Mouse (Mus musculus) splenic B cell, adult 2 months (primary cell): ENCODE data around the gene AI467606.
"Not testable (repeated sequence)": the region's sequence is repeated elsewhere in the genome, so short reads cannot be mapped to it uniquely, and the experiment has no call there.

Source experiments
- DNase-seq: peaks from one replicate; pipeline ENCODE4 v3.0.0-alpha.2; 2011; ENCODE audit warnings: low read depth, low spot score
- H3K27me3 ChIP-seq: 2 replicates; pipeline ENCODE4 v1.6.1; 2012; ENCODE audit warnings: mild to moderate bottlenecking, low read length, moderate library complexity, mixed read lengths; ENCODE audit not compliant: control insufficient read depth, poor library complexity, insufficient read depth, severe bottlenecking
- H3K36me3 ChIP-seq: 2 replicates; pipeline ENCODE4 v1.6.1; 2012; ENCODE audit warnings: mild to moderate bottlenecking, low read length, moderate library complexity, mixed read lengths; ENCODE audit not compliant: control insufficient read depth, poor library complexity, insufficient read depth, severe bottlenecking

AI467606 gene

DNA sequence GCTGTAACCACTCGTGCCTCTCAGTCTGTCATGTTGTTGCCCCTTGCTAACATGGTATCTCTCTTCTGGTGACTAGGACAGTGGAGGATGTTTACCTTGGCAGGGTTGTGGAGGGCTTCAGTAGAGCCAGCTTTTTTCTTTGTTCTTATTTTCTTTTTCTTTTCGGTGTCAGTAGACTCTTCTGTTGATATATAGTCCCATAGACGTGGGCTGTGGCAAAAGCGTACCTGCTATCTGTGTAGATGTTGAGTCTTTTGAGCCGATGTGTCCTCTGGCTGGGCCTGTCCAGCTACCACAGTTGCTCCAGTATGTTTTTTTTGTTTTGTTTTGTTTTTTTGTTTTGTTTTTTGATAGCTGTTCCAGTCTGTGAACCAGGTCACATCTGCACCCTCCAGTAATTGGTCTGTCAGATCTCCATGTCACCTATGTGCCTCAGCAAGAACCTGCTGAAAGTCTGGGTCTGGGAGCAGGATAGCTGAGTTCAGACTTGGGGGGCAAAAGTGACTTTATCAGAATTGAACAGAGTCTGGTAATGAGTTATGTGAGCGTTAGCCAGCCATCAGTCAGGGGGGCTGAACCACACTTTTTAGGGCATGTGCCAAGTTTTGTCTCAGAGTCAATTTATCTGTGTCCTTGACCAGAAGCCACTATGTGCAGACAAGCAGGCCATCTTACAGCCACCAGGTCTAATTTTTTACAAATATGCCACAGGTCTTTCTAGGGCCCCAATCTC is 3.7 kb upstream of the AI467606 start, which contains the start of gene Zg16:
TSS of gene Zg16 (minus strand) at position 51 of the 733 bp plus-strand sequence.
- DNase-seq, H3K36me3 ChIP-seq, H3K27me3 ChIP-seq: not testable (repeated sequence)

GRCm38 (mm10) chr7:127088083-127088482 is 3.1 kb upstream of the AI467606 start:
- H3K27me3 ChIP-seq = no peaks in the 10 kb centered on the region
- H3K36me3 ChIP-seq = no peaks in the 10 kb centered on the region
- DNase-seq = no peak

DNA sequence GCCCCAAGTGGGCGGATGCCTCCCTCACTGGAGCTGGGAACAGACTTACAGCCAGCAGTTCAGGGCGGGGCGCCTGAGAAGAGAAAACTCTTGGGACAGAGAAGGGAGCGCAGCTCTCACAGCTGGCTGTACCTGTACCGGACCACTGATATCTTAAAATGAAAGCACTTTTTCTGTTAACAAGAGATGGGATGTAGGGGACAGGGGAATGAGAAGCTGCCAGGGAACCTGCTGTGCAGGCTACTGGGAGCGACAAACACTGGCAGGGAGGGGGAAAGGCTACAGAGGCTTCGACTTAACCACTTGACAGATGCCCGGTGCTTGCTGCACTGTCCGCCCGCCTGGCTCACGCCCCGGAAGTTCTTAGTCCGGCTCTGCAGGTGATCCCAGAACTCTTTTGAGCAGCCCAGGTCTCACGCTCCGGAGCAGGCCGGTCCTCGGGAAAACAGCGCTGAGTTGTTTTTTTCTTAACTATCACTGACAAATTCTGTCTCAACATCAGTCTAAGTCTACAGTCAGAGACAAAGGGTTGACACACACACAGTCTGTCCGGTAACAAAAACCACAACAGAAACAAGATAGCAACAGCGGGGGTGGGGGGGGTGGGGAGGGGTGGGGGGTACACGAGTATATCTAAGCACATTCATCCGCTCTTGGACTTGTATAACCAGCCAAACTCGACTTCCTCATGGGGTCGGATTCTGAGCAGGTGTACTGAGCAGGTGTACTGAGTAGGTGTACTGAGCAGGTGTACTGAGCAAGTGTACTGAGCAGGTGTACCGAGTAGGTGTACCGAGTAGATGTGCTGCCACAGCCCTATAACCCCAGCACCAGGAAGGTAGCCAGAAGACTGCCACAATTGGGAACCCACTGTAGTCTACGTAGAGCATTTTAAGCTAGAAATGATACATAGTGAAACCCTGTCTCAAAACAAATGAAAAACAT is 2.0 kb upstream of the AI467606 start:
- H3K36me3 ChIP-seq = peaks cover 1% of the 10 kb centered on the region; the same call in 1 of the 2 replicates
- H3K27me3 ChIP-seq = no peaks in the 10 kb centered on the region
- peak; percentile 65 for DNase-seq

- peak; percentile 44 for DNase-seq
- H3K36me3 ChIP-seq = peaks cover 1% of the 10 kb centered on the region; the same call in 1 of the 2 replicates
- H3K27me3 ChIP-seq = no peaks in the 10 kb centered on the region
Observed at GRCm38 (mm10) chr7:127090154-127091113, 725 bp upstream of the AI467606 start.

DNA sequence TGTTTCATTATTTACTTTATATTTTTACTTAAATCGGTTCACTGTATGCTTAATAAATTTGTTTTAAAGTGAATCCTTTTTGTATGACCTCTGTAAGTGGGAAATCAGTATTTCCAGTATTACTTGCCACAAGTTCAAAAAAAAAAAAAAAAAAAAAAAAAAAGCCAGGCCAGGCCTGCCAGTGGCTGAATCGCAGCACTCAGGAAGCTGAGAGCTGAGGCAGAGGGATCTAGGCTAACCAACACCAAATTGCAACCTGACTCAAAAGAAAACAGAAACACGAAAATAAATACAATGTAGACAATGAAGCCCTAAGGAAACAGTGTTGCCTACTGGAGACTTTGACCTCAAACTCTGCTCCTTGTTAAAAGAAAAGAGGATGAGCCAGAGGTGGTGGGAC is 2.8 kb downstream of the AI467606 start:
- H3K27me3 ChIP-seq = no peaks in the 10 kb centered on the region
- no peak for DNase-seq
- H3K36me3 ChIP-seq = peaks cover 5% of the 10 kb centered on the region

DNA sequence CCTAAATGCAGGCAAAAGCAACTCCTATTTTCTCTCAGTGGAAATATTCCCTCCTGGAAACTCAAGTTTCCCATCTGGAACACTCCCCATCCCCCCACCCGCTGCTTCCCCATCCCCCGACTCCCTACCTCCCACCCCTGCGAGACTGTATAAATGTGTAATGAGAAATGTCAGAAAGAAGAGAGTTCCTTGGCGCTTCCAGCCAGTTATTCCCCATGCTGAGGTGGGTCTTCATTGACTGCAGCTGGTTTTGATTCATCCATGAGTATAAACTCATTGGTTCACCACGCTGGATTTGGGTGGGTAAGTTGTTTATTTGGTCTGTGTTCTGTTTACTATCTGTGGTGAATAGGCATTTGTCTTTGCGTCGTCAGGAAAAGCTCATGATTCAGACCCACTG is 5.3 kb downstream of the AI467606 start:
- H3K27me3 ChIP-seq = no peaks in the 10 kb centered on the region
- DNase-seq = no peak
- H3K36me3 ChIP-seq = peaks cover 5% of the 10 kb centered on the region

DNA sequence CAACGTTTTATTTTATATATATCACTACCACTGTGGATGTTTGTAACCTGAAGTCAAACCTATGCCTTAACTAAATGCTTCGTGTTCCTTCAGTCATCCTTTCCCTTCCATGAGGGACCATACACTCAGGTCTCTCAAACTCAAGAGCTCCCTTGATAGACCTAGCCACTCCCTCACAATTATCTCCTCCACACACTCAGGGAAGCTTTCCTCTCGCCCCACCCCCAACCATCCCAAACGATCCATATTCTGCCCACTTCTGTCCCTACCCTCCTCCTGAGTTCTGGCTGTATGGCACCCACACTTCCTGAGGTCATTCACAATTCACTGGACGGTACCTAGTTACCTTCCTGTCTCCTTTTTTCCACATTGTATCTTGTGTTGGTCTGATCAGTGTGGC is 7.4 kb downstream of the AI467606 start:
- DNase-seq = no peak
- no peaks in the 10 kb centered on the region for H3K27me3 ChIP-seq
- H3K36me3 ChIP-seq = peaks cover 5% of the 10 kb centered on the region

DNA sequence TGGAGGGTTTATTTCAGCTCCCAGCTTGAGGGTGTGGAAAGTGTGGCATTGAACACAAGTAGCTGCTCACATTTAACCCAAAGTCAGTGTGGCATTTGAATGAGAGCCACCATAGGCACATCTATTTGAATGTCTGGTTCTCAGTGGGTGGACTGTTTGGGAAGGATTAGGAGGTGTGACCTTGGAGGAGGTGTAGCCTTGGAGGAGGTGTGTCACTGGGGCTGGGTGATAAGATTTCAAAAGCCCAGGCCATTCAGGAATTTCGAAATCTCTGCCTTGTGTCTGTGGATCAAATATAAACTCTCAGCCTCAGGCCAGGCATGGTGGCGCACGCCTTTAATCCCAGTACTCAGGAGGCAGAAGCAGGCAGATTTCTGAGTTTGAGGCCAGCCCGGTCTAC is 7.8 kb downstream of the AI467606 start:
- DNase-seq = no peak
- H3K27me3 ChIP-seq = no peaks in the 10 kb centered on the region

DNA sequence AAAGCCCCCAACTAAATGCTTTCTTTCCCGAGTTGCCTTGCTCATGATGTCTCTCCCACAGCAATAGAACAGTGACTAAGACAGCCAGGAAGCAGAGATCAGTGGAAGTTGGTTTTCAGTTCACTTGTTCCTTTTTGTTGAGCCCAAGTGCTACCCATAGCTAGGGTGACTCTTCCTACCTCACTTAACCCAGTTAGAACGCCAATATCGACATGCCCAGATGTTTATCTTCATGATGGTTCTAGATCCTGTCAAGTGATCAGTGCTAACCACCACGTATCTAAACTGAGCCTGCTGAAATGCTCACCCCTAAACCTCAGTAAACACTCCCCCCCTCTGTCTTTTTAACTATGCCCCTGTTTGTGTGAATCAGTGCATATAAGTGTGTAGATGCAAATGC is 8.4 kb downstream of the AI467606 start:
- H3K36me3 ChIP-seq = peaks cover 4% of the 10 kb centered on the region
- DNase-seq = no peak
- no peaks in the 10 kb centered on the region for H3K27me3 ChIP-seq

More for the DNA sequence above, 7.8 kb downstream of the AI467606 start:
- peaks cover 5% of the 10 kb centered on the region for H3K36me3 ChIP-seq

DNA sequence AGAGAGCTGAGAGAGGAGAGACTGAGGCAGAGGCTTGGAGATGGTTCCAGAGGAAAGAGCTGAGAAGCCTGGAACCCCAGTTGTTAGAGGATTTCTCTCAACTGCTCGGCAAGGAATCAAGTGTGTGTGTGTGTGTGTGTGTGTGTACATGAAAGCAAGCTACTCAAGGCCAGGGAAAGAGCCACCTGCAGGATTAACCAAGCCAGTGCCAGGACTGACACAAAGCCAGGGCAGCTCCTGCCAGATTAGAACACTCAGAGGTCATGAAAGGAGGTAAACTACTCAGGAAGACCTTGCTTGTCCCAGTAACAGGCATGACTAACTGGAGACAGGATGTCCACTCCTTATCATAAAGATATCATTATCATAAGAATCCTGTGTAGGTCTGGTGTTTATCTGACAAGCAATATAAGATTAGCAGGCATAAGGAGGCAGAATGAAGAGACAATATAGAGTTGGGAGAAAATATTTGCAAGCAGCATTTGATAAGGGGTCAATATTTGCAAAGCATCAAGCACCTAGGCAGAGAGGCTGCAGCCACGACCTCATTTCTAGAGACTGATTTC is 10.4 kb downstream of the AI467606 start:
- no peak for DNase-seq

DNA sequence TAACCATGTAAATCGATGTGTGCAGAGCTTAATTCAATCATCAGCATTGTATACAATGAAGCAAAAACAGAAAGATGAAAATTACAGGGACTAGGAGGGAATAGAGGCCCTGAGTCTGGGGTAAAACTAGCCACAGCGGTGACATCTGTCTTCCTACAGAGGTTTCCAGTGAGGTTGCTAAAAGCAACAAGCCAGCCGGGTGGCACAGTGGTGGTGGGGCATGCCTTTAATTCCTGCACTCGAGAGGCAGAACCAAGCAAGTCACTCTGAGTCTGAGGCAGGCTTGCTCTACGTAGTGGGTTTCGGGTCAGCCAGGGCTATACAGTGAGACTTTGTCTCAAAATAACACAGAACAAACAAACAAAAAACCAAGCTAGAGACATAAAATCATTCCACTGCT is 11.0 kb downstream of the AI467606 start:
- 0 out of 2 replicates have a peak, but pooled peaks cover 1% of the 10 kb centered on the region for H3K36me3 ChIP-seq
- no peaks in the 10 kb centered on the region for H3K27me3 ChIP-seq
- DNase-seq = no peak

More for the DNA sequence above, 10.4 kb downstream of the AI467606 start:
- 0 out of 2 replicates have a peak, but pooled peaks cover 1% of the 10 kb centered on the region for H3K36me3 ChIP-seq
- H3K27me3 ChIP-seq = no peaks in the 10 kb centered on the region

DNA sequence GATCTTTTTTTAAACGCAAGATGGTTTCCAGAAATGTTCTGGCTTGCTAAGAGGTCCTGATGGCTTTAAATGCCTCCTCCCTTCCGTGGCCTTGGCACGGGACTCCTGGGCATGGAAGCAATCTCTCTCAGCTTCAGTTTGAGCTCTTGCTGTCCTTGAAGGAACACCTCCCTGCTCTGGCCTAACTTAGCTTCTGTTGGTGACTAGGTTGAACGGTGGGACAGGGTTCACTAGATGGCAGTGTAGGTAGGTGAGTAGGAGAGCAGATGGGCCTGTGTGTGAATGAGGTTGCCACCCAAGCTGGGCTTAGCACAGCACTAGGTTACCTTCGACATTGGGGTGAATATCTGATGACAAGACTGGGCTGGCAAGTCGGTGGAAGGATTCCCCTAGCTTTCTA is 12.8 kb downstream of the AI467606 start:
- no peaks in the 10 kb centered on the region for H3K27me3 ChIP-seq
- DNase-seq = peak; percentile 74
- H3K36me3 ChIP-seq = no peaks in the 10 kb centered on the region

DNA sequence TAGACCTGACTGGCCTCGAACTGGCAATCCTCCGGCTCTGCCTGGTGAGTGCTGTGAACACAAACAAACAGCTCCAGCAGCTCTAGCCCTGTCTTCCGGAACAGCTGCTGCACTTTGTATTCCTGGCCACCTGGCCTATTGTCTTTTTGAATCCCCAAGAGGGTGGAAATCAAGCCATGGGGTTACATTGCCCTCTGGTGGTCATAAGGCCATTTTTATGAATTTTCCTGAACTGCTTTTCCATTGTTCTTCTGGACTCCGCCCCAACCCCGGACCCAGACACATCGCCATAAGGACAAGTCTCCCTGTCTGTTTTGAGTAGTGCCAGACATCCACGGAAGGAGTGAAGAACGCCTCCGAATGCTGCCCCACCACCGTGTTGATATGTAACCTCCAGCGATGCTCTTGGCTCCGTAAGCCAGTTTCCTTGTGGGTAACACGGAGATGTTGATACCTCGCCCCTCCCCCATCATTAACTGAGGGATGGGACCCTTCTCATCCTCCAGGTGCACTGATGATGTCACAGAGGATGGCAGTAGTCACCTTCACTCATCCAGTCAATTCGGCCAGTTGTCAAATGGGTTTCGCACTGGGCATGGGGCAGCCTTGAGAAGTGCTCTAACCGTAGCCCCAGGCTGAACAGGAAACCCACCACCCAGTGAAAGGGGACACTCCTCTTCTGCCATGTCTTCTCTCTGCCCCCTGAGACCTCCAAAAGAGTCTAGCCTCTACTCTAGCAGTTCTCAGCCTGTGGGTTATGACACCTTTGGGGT is 13.6 kb downstream of the AI467606 start:
- H3K27me3 ChIP-seq = no peaks in the 10 kb centered on the region
- DNase-seq = peak; percentile 91
- H3K36me3 ChIP-seq = no peaks in the 10 kb centered on the region
